Mouse (Mus musculus): ENCODE measurements around the gene Xpc. TPM values are rescaled to one million over a fixed set of nuclear protein-coding genes. Genes with fewer than 3 reads are reported as not detected.
A peak's percentile ranks its signal among the peaks of the same experiment; 100 is the strongest.

Xpc gene
- total RNA-seq, 1 experiment: 17.6 TPM

GRCm38 (mm10) chr6:91527227-91527860, 11.7 kb upstream of the Xpc start:
- Histone ChIP-seq H3K4me1 (ENCODE audit: control insufficient read depth in 2 of 2, insufficient read depth in 2 of 2, low read length in 2 of 2, poor library complexity in 1 of 2) (peaks cover 0 to 2% of the 10 kb centered on the region in 2 experiments; a peak in 1 of 4 replicates), H3K4me3 (ENCODE audit: insufficient read depth in 1 of 2, low read depth in 1 of 2, low read length in 2 of 2, poor library complexity in 1 of 2, severe bottlenecking in 1 of 2) (no peak overlapping the region), H3K9me3 (ENCODE audit: control insufficient read depth, insufficient read depth, low read depth, low read length) (no peaks in the 10 kb centered on the region), H3K27ac (ENCODE audit: insufficient read depth, low read depth, low read length, poor library complexity, severe bottlenecking) (no peak overlapping the region), H3K9ac (ENCODE audit: insufficient read depth, low read depth, low read length, poor library complexity, severe bottlenecking) (no peak overlapping the region), H3K36me3 (ENCODE audit: control insufficient read depth, insufficient read depth, low read length, poor library complexity, severe bottlenecking) (peaks cover 17% of the 10 kb centered on the region)
- peak; percentile 28 for DNase-seq (ENCODE audit: low read depth, low spot score)
- TF ChIP-seq ZC3H11A (IDR thresholded peaks at IDR 0.05; ENCODE audit: borderline replicate concordance, low read depth, low read length) (peak; percentile 66; the same call in 1 of the 2 replicates), MAFK (IDR thresholded peaks at IDR 0.05; ENCODE audit: insufficient read depth, low read depth, low read length) (no peak)
- in situ Hi-C loops (cut with MboI; ENCODE audit: low sequenced_read_pairs in 2 of 2, unreplicated experiment in 2 of 2): no loop called here

GRCm38 (mm10) chr6:91525544-91525943, 9.9 kb upstream of the Xpc start:
- H3K4me1 ChIP-seq (ENCODE audit: control insufficient read depth in 2 of 2, insufficient read depth in 2 of 2, low read length in 2 of 2, poor library complexity in 1 of 2): peaks cover 0 to 2% of the 10 kb centered on the region in 2 experiments; a peak in 1 of 4 replicates
- peaks cover 30% of the 10 kb centered on the region for H3K36me3 ChIP-seq (ENCODE audit: control insufficient read depth, insufficient read depth, low read length, poor library complexity, severe bottlenecking)
- DNase-seq (ENCODE audit: low read depth, low spot score): no peak
- no peaks in the 10 kb centered on the region for H3K9me3 ChIP-seq (ENCODE audit: control insufficient read depth, insufficient read depth, low read depth, low read length)
- TF ChIP-seq HCFC1 (IDR thresholded peaks at IDR 0.05; ENCODE audit: borderline replicate concordance, insufficient read depth, low read length) (no peak), CHD2 (IDR thresholded peaks at IDR 0.05; ENCODE audit: low read depth, low read length) (no peak), ZNF384 (IDR thresholded peaks at IDR 0.05; ENCODE audit: low read depth, low read length) (no peak), MAFK (IDR thresholded peaks at IDR 0.05; ENCODE audit: insufficient read depth, low read depth, low read length) (no peak), ZC3H11A (IDR thresholded peaks at IDR 0.05; ENCODE audit: borderline replicate concordance, low read depth, low read length) (no peak)
- no peak overlapping the region for H3K4me3 ChIP-seq (ENCODE audit: insufficient read depth in 1 of 2, low read depth in 1 of 2, low read length in 2 of 2, poor library complexity in 1 of 2, severe bottlenecking in 1 of 2)
- H3K27ac ChIP-seq (ENCODE audit: insufficient read depth, low read depth, low read length, poor library complexity, severe bottlenecking): no peak overlapping the region
- in situ Hi-C loops (cut with MboI; ENCODE audit: low sequenced_read_pairs in 2 of 2, unreplicated experiment in 2 of 2): no loop called here
- H3K9ac ChIP-seq (ENCODE audit: insufficient read depth, low read depth, low read length, poor library complexity, severe bottlenecking): no peak overlapping the region

GRCm38 (mm10) chr6:91522816-91523215, 7.1 kb upstream of the Xpc start:
- in situ Hi-C loops (cut with MboI; ENCODE audit: low sequenced_read_pairs in 2 of 2, unreplicated experiment in 2 of 2): no loop called here
- Histone ChIP-seq H3K4me3 (ENCODE audit: insufficient read depth in 1 of 2, low read depth in 1 of 2, low read length in 2 of 2, poor library complexity in 1 of 2, severe bottlenecking in 1 of 2) (no peak overlapping the region), H3K36me3 (ENCODE audit: control insufficient read depth, insufficient read depth, low read length, poor library complexity, severe bottlenecking) (peaks cover 41% of the 10 kb centered on the region), H3K9ac (ENCODE audit: insufficient read depth, low read depth, low read length, poor library complexity, severe bottlenecking) (no peak overlapping the region), H3K27ac (ENCODE audit: insufficient read depth, low read depth, low read length, poor library complexity, severe bottlenecking) (no peak overlapping the region), H3K4me1 (ENCODE audit: control insufficient read depth in 2 of 2, insufficient read depth in 2 of 2, low read length in 2 of 2, poor library complexity in 1 of 2) (no peaks in the 10 kb centered on the region), H3K9me3 (ENCODE audit: control insufficient read depth, insufficient read depth, low read depth, low read length) (no peaks in the 10 kb centered on the region)
- DNase-seq (ENCODE audit: low read depth, low spot score): no peak
- TF ChIP-seq CHD2 (IDR thresholded peaks at IDR 0.05; ENCODE audit: low read depth, low read length) (no peak), MAFK (IDR thresholded peaks at IDR 0.05; ENCODE audit: insufficient read depth, low read depth, low read length) (no peak), ZNF384 (IDR thresholded peaks at IDR 0.05; ENCODE audit: low read depth, low read length) (no peak), ZC3H11A (IDR thresholded peaks at IDR 0.05; ENCODE audit: borderline replicate concordance, low read depth, low read length) (no peak), HCFC1 (IDR thresholded peaks at IDR 0.05; ENCODE audit: borderline replicate concordance, insufficient read depth, low read length) (no peak)

GRCm38 (mm10) chr6:91518454-91519020, 2.8 kb upstream of the Xpc start:
- in situ Hi-C loops (cut with MboI; ENCODE audit: low sequenced_read_pairs in 2 of 2, unreplicated experiment in 2 of 2): no loop called here
- no peak overlapping the region for H3K27ac ChIP-seq (ENCODE audit: insufficient read depth, low read depth, low read length, poor library complexity, severe bottlenecking)
- H3K36me3 ChIP-seq (ENCODE audit: control insufficient read depth, insufficient read depth, low read length, poor library complexity, severe bottlenecking): peaks cover 37% of the 10 kb centered on the region
- no peak overlapping the region for H3K9ac ChIP-seq (ENCODE audit: insufficient read depth, low read depth, low read length, poor library complexity, severe bottlenecking)
- no peak for DNase-seq (ENCODE audit: low read depth, low spot score)
- no peak overlapping the region for H3K4me3 ChIP-seq (ENCODE audit: insufficient read depth in 1 of 2, low read depth in 1 of 2, low read length in 2 of 2, poor library complexity in 1 of 2, severe bottlenecking in 1 of 2)
- H3K4me1 ChIP-seq (ENCODE audit: control insufficient read depth in 2 of 2, insufficient read depth in 2 of 2, low read length in 2 of 2, poor library complexity in 1 of 2): peaks cover 2 to 3% of the 10 kb centered on the region in 2 experiments; a peak in 3 of 4 replicates
- TF ChIP-seq ZNF384 (IDR thresholded peaks at IDR 0.05; ENCODE audit: low read depth, low read length) (no peak), MAFK (IDR thresholded peaks at IDR 0.05; ENCODE audit: insufficient read depth, low read depth, low read length) (no peak), CHD2 (IDR thresholded peaks at IDR 0.05; ENCODE audit: low read depth, low read length) (no peak), HCFC1 (IDR thresholded peaks at IDR 0.05; ENCODE audit: borderline replicate concordance, insufficient read depth, low read length) (no peak), ZC3H11A (IDR thresholded peaks at IDR 0.05; ENCODE audit: borderline replicate concordance, low read depth, low read length) (no peak)
- no peaks in the 10 kb centered on the region for H3K9me3 ChIP-seq (ENCODE audit: control insufficient read depth, insufficient read depth, low read depth, low read length)
